Mouse (Mus musculus) brain, embryonic 14.5 days (tissue): Measurements from ENCODE around the gene Gab1.

Experiments used
- CTCF ChIP-seq: fragments of 200-500 bp; IDR thresholded peaks from 2 replicates; pipeline ENCODE4 v1.5.1; 2012; ENCODE audit warnings: inconsistent platforms, mild to moderate bottlenecking, moderate library complexity, borderline replicate concordance; ENCODE audit not compliant: insufficient read depth, insufficient read length; ENCODE audit errors: extremely low read depth
- POLR2A ChIP-seq: fragments of 200-500 bp; IDR thresholded peaks from 2 replicates; pipeline ENCODE4 v1.6.1; 2012; ENCODE audit warnings: mild to moderate bottlenecking, inconsistent platforms, borderline replicate concordance; ENCODE audit not compliant: poor library complexity, insufficient read depth, insufficient read length, severe bottlenecking; ENCODE audit errors: extremely low read depth

GRCm38 (mm10) chr8:80873723-80874427, 6.4 kb downstream of the Gab1 start:
- TF ChIP-seq CTCF = no peak
- no peak for TF ChIP-seq POLR2A
